Mouse (Mus musculus) kidney, embryonic 15.5 days (tissue): Measurements from ENCODE around the gene Gm17482. TPM values are rescaled to one million over a fixed set of nuclear protein-coding genes. Genes with fewer than 3 reads are reported as not detected.

ENCODE experiments used
- ATAC-seq: fragments of 200-750 bp; cut with Nextera tagmentation; replicated peaks from 2 replicates; pipeline ENCODE4 v1.8.0; 2017; ENCODE audit warnings: moderate TSS enrichment; ENCODE audit not compliant: low FRiP score
- H3K27ac ChIP-seq: fragments of 300-500 bp; sonication (generic); 2 replicates; pipeline ENCODE4 v1.5.1; 2015; ENCODE audit warnings: mild to moderate bottlenecking, inconsistent platforms
- H3K27me3 ChIP-seq: fragments of 300-500 bp; sonication (generic); 2 replicates; pipeline ENCODE4 v1.6.1; 2015; ENCODE audit warnings: inconsistent platforms
- H3K36me3 ChIP-seq: fragments of 300-500 bp; sonication (generic); 2 replicates; pipeline ENCODE4 v1.6.1; 2015; ENCODE audit warnings: inconsistent platforms
- H3K4me1 ChIP-seq: fragments of 300-500 bp; sonication (generic); 2 replicates; pipeline ENCODE4 v1.6.1; 2015; ENCODE audit warnings: inconsistent platforms
- H3K4me2 ChIP-seq: fragments of 300-500 bp; sonication (generic); 2 replicates; pipeline ENCODE4 v1.6.1; 2015; ENCODE audit warnings: moderate library complexity, mild to moderate bottlenecking, inconsistent platforms
- H3K4me3 ChIP-seq: fragments of 300-500 bp; sonication (generic); replicated peaks from 2 replicates; pipeline ENCODE4 v1.5.1; 2015; ENCODE audit warnings: mild to moderate bottlenecking, inconsistent platforms
- H3K9ac ChIP-seq: fragments of 300-500 bp; sonication (generic); 2 replicates; pipeline ENCODE4 v1.6.1; 2015; ENCODE audit warnings: mild to moderate bottlenecking, inconsistent platforms
- H3K9me3 ChIP-seq: fragments of 300-500 bp; sonication (generic); replicated peaks from 2 replicates; pipeline ENCODE4 v1.6.1; 2016; ENCODE audit warnings: inconsistent platforms
- WGBS: fragments of 180-500 bp; shearing (Covaris S2); methylation state at CpG from one replicate; pipeline ENCODE4 v1.1.7; 2015; ENCODE audit warnings: mixed read lengths; 5-methylcytosine and 5-hydroxymethylcytosine counted together
- polyA plus RNA-seq: library from polyadenylated mRNA; unstranded; fragments of >200 nt; fragmentation: Nextera tagmentation; extraction: Ambion mirVana; gene quantifications from 2 replicates; pipeline ENCODE4 v1.2.1, GENCODE M21; 2015

The Gm17482 gene
- polyA plus RNA-seq, 1 experiment from 2014 or later, result not detected

DNA sequence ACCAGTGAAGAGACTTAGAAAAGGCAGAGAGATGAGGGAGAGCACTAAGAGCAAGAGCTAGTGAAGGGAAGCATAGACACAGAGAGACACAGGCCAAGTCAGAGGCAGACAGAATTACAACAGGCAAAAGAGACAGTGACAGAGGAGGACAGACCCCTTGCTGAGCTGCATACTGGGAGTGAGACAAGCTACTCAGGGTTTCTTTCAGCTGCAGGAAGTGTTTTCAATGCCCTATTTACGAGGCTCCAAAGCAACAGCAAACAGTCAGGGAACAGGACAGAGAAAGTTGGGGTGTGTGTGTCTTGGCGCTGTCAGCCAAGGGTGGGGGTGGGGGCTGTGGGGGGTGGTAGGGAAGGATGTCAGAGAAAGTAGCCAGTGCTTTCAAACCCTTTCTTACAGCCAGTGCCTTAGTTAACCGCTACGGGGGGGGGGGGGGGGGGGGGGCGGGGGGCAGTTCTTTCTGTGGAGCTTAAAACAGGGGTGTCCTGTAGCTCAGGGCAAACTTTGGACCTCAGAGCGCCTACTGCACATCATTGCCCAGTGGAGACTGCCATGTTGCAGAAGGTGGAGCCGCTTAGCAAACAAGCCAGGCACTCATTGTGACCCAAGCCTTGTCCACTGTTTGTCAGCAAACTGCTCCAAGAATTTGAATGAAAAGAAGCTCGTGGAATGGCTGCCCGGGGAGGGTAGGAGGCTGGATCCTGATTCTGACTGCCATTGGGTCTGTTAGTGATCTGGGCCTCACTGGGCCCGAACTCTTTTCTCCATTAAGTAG lies 25.1 kb downstream of the Gm17482 start, which contains the start of gene Timp4:
Timp4 (minus strand) TSS at position 107 of the 775 bp plus-strand sequence.
- WGBS, result 39% methylated on average over 9 of the region's 10 CpGs
- ATAC-seq, result no peak
- Histone ChIP-seq H3K36me3 (no peaks in the 10 kb centered on the region), H3K27me3 (no peaks in the 10 kb centered on the region), H3K9me3 (no peaks in the 10 kb centered on the region), H3K4me2 (peak within 1 kb of the TSS; percentile 62), H3K4me1 (peaks cover 8% of the 10 kb centered on the region), H3K9ac (peak within 1 kb of the TSS; percentile 36; the same call in 1 of the 2 replicates), H3K27ac (no peak within 1 kb of the TSS), H3K4me3 (peak within 1 kb of the TSS; percentile 33)

DNA sequence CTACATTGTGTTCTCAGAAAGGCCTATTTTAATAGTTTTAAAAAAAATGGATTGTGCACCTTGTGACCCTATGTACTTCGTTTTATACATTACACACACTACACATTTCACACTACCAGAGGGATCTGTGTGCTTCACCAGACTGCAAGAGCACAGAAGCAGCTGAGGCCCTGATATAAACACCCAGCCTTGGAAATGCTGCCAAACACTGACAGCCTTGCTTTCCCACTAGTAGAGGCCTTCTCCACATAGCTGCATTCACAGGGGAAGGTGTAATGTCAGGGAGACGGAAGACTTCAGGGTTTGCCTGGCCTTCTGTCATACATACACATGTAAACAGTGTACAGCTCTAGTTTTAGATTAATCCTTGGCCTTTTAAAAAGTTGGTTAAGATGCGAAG lies 28.0 kb downstream of the Gm17482 start:
- H3K27ac ChIP-seq, result no peak overlapping the region
- no peaks in the 10 kb centered on the region for H3K9me3 ChIP-seq
- no peak overlapping the region for H3K9ac ChIP-seq
- no peaks in the 10 kb centered on the region for H3K27me3 ChIP-seq
- H3K36me3 ChIP-seq, result no peaks in the 10 kb centered on the region
- WGBS, result 78% methylated on average over 3 of the region's 3 CpGs
- H3K4me2 ChIP-seq, result no peak overlapping the region
- H3K4me3 ChIP-seq, result no peak overlapping the region
- H3K4me1 ChIP-seq, result peaks cover 8% of the 10 kb centered on the region
- no peak for ATAC-seq

DNA sequence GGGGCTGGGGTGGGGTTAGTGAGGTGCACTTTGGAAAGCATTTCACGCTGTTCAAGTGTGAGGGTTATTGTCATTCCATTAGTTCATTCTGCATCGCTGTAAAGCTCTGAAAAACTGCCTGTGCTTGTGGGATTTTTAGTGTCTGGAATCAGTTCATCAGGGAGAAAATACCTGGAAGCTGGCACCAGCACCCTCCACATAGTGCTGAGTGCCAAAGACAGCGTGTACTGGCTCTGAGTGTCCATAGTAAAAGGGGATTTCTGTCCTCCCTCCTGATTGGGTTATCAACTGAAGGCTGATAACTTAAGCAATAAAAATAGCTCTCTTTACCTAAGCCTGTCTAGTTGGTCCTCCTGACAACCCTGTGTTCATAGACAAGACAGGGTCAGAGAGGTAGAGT lies 33.4 kb downstream of the Gm17482 start:
- WGBS, result 77% methylated on average over 3 of the region's 3 CpGs
- H3K27me3 ChIP-seq, result no peaks in the 10 kb centered on the region
- no peak for ATAC-seq
- H3K36me3 ChIP-seq, result no peaks in the 10 kb centered on the region
- no peaks in the 10 kb centered on the region for H3K4me1 ChIP-seq
- no peaks in the 10 kb centered on the region for H3K9me3 ChIP-seq
- no peak overlapping the region for H3K4me3 ChIP-seq
- no peak overlapping the region for H3K4me2 ChIP-seq
- no peak overlapping the region for H3K9ac ChIP-seq
- H3K27ac ChIP-seq, result no peak overlapping the region

DNA sequence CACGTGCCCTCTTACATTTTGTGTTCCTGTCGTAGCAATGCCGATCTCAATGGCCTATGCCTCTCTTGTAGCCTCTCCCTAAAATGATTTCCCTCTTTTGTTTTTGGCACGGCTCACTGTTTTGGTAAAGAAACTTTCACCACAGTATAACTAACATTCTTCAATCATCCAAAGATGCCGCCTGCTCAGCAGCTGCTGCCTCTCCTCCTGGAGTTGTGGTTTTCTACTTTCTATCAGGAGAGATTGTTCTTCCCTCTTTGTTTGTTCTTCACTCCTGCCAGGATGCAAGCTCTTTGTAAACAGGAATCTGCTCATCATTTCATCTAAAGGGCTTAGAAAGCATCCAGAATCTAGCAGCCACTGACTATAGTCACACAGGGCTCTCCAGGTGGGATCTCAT lies 39.6 kb downstream of the Gm17482 start:
- H3K27me3 ChIP-seq, result no peaks in the 10 kb centered on the region
- H3K4me3 ChIP-seq, result no peak overlapping the region
- peaks cover 15% of the 10 kb centered on the region for H3K4me1 ChIP-seq
- H3K9ac ChIP-seq, result no peak overlapping the region
- no peaks in the 10 kb centered on the region for H3K9me3 ChIP-seq
- 81% methylated on average over 5 of the region's 5 CpGs for WGBS
- no peak overlapping the region for H3K27ac ChIP-seq
- no peak overlapping the region for H3K4me2 ChIP-seq
- no peak for ATAC-seq
- no peaks in the 10 kb centered on the region for H3K36me3 ChIP-seq

GRCm38 (mm10) chr6:115267916-115268315 lies 40.8 kb downstream of the Gm17482 start:
- Histone ChIP-seq H3K9ac (no peak overlapping the region), H3K4me1 (peaks cover 24% of the 10 kb centered on the region), H3K4me2 (no peak overlapping the region), H3K9me3 (no peaks in the 10 kb centered on the region), H3K27me3 (no peaks in the 10 kb centered on the region), H3K27ac (no peak overlapping the region), H3K36me3 (no peaks in the 10 kb centered on the region), H3K4me3 (no peak overlapping the region)
- 46% methylated on average over 2 of the region's 2 CpGs for WGBS
- peak; percentile 71; the same call in 1 of the 2 replicates for ATAC-seq

DNA sequence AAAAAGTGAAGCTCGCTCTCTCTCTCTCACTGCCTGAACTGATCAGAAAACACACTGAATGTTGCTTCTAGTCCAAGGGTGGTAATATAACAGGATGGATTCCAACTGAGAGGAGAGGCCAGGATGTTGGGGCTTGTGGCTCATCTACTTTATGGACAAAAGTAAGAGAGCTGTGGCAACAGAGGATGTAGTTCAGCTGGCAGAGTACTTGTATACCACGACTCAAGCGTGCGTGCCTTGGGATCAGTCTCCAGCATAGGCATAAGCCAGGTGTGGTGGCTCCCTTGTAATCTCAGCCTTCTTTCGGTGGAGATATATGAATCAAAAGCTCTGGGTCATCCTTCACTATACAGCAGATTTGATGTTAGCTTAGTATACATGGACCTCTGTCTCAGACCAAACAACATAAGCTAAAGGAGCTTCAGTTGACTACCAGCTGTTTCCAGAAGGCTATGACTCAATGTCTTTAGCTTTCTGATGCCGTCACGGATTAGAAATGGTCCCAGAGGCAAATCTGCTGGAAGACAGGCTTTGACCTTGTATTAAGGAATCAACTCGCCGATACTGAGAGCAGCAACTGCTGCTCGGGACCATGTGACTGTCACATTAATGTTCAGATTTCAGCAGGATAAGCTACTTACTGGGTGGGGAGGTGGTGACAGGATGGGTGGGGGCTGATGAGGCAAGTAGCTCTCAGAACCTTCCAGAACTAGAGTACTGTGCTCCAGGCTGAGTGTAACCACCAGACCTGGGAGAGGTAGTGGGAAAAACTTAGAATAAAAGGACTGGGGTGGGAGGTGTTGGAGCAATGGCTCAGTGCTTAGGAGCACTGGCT lies 41.6 kb downstream of the Gm17482 start:
- Histone ChIP-seq H3K9ac (no peak overlapping the region), H3K9me3 (no peaks in the 10 kb centered on the region), H3K4me2 (no peak overlapping the region), H3K4me3 (no peak overlapping the region), H3K27ac (no peak overlapping the region), H3K36me3 (no peaks in the 10 kb centered on the region), H3K27me3 (no peaks in the 10 kb centered on the region), H3K4me1 (peaks cover 32% of the 10 kb centered on the region)
- 83% methylated on average over 10 of the region's 10 CpGs for WGBS
- ATAC-seq, result no peak

- no peak for ATAC-seq
- no peak overlapping the region for H3K4me3 ChIP-seq
- H3K9ac ChIP-seq, result no peak overlapping the region
- H3K27ac ChIP-seq, result no peak overlapping the region
- no peaks in the 10 kb centered on the region for H3K36me3 ChIP-seq
- H3K4me1 ChIP-seq, result peaks cover 34% of the 10 kb centered on the region
- H3K4me2 ChIP-seq, result no peak overlapping the region
- 71% methylated on average over 5 of the region's 5 CpGs for WGBS
- H3K9me3 ChIP-seq, result no peaks in the 10 kb centered on the region
- no peaks in the 10 kb centered on the region for H3K27me3 ChIP-seq
Observed at GRCm38 (mm10) chr6:115269561-115269960, 42.4 kb downstream of the Gm17482 start.

- Histone ChIP-seq H3K4me3 (no peak overlapping the region), H3K27ac (no peak overlapping the region), H3K4me1 (peaks cover 34% of the 10 kb centered on the region), H3K36me3 (no peaks in the 10 kb centered on the region), H3K4me2 (no peak overlapping the region), H3K9ac (no peak overlapping the region), H3K27me3 (no peaks in the 10 kb centered on the region), H3K9me3 (no peaks in the 10 kb centered on the region)
- 46% methylated on average over 2 of the region's 2 CpGs for WGBS
- no peak for ATAC-seq
Observed at GRCm38 (mm10) chr6:115270085-115270484, 42.9 kb downstream of the Gm17482 start.

GRCm38 (mm10) chr6:115271326-115271725 lies 44.2 kb downstream of the Gm17482 start:
- H3K27me3 ChIP-seq, result no peaks in the 10 kb centered on the region
- no peak overlapping the region for H3K4me3 ChIP-seq
- H3K27ac ChIP-seq, result peak overlapping the region; percentile 24; the same call in 1 of the 2 replicates
- H3K4me2 ChIP-seq, result no peak overlapping the region
- H3K9ac ChIP-seq, result no peak overlapping the region
- WGBS, result 79% methylated on average over 3 of the region's 3 CpGs
- no peak for ATAC-seq
- H3K36me3 ChIP-seq, result no peaks in the 10 kb centered on the region
- H3K4me1 ChIP-seq, result peaks cover 34% of the 10 kb centered on the region
- no peaks in the 10 kb centered on the region for H3K9me3 ChIP-seq

DNA sequence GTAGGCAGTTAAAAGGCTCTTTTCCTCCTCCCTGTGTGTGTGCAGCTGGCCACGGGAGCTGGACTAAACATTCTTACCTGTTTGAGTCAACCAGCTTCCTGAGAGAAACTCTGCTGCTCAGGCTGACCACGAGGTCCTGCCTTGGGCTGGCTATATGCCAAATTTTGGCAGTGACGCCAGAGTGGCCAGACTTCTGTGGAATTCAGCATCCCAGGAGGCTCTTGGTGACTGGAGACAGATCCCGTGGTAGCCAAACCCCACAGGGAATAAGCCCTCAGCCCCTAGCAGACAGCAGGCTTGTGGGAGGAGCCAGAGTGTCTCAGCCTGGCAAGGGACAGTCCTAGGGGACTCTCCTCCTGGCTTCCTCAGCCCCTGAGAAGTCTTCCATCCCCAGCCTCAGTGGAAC lies 44.7 kb downstream of the Gm17482 start:
- H3K4me3 ChIP-seq, result no peak overlapping the region
- peak overlapping the region; percentile 24; the same call in 1 of the 2 replicates for H3K27ac ChIP-seq
- no peaks in the 10 kb centered on the region for H3K9me3 ChIP-seq
- WGBS, result 14% methylated on average over 4 of the region's 4 CpGs
- no peak overlapping the region for H3K9ac ChIP-seq
- no peaks in the 10 kb centered on the region for H3K27me3 ChIP-seq
- no peaks in the 10 kb centered on the region for H3K36me3 ChIP-seq
- H3K4me2 ChIP-seq, result no peak overlapping the region
- ATAC-seq, result peak; percentile 79; the same call in 1 of the 2 replicates
- H3K4me1 ChIP-seq, result peaks cover 34% of the 10 kb centered on the region

GRCm38 (mm10) chr6:115273346-115273745 lies 46.2 kb downstream of the Gm17482 start:
- H3K4me2 ChIP-seq, result no peak overlapping the region
- H3K27me3 ChIP-seq, result no peaks in the 10 kb centered on the region
- H3K9ac ChIP-seq, result no peak overlapping the region
- peaks cover 34% of the 10 kb centered on the region for H3K4me1 ChIP-seq
- ATAC-seq, result no peak
- no peaks in the 10 kb centered on the region for H3K9me3 ChIP-seq
- no peaks in the 10 kb centered on the region for H3K36me3 ChIP-seq
- H3K27ac ChIP-seq, result no peak overlapping the region
- WGBS, result 51% methylated on average over 10 of the region's 10 CpGs
- H3K4me3 ChIP-seq, result no peak overlapping the region

DNA sequence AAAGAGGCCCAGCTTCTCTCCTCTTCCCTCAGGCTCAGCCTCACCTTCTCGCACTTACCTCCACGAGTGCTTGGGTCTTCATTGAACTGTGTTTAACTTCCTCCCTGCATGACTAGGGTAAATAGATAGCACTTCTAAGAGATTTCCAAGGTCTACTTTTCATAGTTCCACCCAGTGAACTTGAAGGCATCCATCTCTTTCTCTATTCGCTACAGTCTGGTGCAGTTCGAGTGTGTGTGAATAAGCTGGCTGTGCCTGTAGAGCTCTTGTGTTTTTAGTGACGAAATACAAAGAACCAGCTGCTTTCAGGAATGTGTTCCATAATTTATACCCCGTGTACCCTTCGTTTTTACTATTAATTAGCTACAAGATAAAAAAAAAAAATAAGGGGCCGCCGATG lies 47.6 kb downstream of the Gm17482 start:
- ATAC-seq, result no peak
- Histone ChIP-seq H3K27me3 (no peaks in the 10 kb centered on the region), H3K27ac (no peak overlapping the region), H3K36me3 (no peaks in the 10 kb centered on the region), H3K9ac (no peak overlapping the region), H3K4me3 (no peak overlapping the region), H3K4me2 (no peak overlapping the region), H3K4me1 (peaks cover 34% of the 10 kb centered on the region), H3K9me3 (no peaks in the 10 kb centered on the region)
- 60% methylated on average over 9 of the region's 9 CpGs for WGBS
